Mouse (Mus musculus) testis, postnatal 14 days (tissue): ENCODE data around the gene Gucd1.
"Not testable (repeated sequence)": the region's sequence is repeated elsewhere in the genome, so short reads cannot be mapped to it uniquely, and the experiment has no call there.

Experiments used
- DNase-seq: peaks from one replicate; pipeline ENCODE4 v3.0.0; 2021; ENCODE audit warnings: low spot score

Gucd1 gene

DNA sequence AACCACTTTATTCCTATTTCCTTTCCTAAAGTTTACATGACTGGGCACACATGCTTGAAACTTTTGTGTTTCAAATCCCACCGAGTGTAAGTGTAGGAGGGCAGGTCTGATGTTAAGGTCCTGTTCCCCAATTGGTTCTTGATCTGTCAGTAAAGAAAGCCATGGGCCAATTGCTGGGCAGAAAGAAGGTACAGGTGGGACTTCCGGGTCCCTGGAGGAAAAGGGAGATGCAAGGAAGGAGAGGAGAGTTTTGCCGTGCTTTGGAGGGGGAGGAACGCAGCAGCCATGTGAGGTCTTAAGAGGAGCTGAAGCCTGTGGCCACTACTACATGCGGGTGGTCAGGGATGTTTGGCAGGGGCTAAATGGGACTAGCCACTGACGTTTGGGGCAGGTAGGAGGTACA, 152.5 kb downstream of the Gucd1 start:
- DNase-seq: peak; percentile 61

DNA sequence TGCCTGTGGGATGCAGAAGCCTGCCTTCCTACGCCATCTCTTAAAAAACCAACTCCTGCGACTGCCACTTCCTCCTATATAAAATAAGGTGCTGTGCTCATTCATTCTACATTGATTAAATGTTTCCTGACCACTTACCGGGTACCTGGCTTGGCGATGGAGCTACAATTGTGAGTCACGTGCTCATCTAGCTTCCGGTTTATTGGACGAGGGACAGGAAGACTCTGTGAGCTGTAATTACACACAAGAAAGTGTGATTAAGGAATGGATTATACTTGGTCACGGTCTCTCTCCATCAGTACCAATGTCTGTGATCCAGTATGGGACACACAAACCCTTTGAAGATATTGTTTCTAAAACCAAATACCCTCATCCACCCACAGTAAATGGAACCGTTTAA, 153.0 kb downstream of the Gucd1 start:
- DNase-seq: peak; percentile 13

- peak; percentile 54 for DNase-seq
These were observed 153.5 kb downstream of the Gucd1 start for GRCm38 (mm10) chr10:75364214-75364690.

- no peak for DNase-seq
These were observed 162.4 kb downstream of the Gucd1 start for GRCm38 (mm10) chr10:75355341-75355740.

- DNase-seq: not testable (repeated sequence)
These were observed 163.9 kb downstream of the Gucd1 start for GRCm38 (mm10) chr10:75353838-75354241.

DNA sequence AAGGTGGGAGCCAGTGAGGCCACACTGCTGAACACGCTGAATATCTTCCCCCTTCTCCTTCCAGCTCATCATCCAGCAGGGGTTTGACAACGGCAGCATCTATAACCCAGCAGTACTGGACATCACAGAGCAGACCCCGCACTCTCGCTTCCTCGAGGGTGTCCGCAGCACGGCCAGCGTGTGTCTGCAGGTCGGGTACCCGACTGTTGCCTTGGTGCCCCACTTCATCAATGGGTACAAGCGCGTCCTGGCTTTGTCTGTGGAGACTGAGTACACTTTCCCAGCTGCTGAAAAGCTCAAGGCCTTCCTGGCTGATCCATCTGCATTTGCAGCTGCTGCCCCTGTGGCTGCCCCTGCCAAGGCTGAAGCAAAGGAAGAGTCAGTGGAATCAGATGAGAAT, 165.2 kb downstream of the Gucd1 start:
- DNase-seq: no peak

GRCm38 (mm10) chr10:75350564-75350963, 167.2 kb downstream of the Gucd1 start:
- no peak for DNase-seq

DNA sequence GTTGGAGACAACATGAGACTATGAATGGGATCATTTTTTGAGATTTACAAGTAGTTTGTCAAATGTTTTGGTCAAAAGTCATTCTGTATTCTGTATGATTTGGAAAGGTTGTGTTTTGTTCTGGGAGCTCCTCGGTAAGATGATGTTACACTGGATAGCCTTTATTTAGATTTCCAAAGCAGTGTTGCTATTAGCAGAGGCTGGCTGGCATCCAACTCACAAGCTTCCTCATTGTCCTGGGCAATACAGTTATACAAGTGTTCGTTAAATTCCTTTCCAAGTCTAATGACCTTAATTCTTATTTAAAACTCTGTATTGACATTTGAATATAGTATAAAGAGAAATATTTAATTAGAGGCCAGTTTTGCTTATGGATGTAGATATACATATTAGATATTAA, 172.5 kb downstream of the Gucd1 start:
- DNase-seq: no peak

GRCm38 (mm10) chr10:75344563-75344962, 173.2 kb downstream of the Gucd1 start:
- not testable (repeated sequence) for DNase-seq

DNA sequence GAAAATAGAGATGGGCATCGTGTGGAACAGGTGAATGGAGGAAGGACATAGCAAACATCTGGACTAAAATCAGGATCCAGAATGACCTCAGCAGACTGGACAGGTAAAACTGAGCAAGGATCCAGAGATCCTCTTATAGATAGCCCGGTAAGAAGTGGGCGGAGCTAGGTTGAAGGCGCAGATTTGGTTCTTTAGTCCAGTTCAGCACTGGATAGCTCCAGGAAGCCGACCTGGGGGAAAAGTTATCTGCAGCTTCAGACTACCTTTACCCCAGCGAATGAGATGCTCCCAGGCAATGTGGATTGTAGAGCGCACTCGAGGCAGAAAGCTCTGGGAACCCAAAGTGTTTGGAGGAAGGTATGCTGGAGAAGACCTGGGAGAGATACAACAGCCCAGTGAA, 175.8 kb downstream of the Gucd1 start:
- no peak for DNase-seq

DNA sequence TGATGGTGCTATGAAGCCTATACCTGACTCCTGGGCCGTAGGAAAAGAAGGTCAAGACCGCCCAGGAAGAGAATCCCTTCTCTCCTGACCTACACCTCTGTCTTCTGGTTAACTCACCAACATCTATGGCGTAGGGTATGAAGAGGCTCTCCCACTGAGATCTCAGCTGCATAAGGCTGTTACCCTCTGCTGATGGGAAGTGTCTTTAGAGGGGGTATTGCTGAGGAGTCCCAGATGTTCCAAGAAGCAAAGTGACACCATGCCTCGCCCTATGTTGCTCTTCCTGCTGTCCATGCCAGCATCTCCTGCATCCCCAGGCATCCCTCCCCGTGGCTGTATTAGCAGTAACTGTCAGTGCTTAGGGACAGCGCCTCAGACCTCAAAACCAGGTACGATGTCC, 178.4 kb downstream of the Gucd1 start:
- no peak for DNase-seq

DNA sequence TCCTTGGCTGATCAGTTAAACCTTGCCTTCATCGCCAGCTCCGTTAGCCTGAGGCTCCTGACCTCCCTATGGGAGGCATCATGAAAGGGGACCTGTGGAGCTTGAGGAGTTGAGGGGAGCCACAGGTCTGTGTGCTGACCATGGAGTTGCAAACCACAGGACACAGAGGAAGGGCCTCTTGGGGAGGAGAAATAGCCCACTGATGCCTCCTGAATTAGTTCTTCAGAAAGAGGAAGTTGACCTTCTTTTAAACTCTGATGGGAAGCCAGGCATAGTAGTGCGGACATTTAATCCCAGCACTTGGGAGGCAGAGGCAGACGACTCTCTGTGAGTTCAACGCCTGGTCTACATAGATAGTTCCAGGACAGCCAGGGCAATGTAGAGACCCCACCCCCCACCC, 178.9 kb downstream of the Gucd1 start:
- no peak for DNase-seq

DNA sequence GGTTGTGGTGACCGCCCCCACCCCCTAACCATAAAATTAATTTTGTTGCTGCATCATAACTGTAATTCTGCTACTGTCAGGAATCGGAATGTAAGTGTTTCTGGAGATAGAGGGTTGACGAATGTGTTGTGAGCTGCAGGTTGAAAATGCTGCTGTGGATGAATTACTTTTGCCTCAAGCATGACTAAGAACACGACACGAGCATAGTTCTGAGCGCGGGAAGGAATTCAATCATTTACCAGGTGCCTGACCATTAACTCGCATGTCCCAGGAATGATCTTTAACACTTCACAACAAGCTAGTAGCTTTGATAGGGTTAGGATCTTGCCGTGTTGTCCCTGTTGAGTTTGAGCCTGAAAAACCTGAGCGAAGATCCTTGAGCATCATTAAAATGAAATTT, 180.5 kb downstream of the Gucd1 start:
- no peak for DNase-seq

DNA sequence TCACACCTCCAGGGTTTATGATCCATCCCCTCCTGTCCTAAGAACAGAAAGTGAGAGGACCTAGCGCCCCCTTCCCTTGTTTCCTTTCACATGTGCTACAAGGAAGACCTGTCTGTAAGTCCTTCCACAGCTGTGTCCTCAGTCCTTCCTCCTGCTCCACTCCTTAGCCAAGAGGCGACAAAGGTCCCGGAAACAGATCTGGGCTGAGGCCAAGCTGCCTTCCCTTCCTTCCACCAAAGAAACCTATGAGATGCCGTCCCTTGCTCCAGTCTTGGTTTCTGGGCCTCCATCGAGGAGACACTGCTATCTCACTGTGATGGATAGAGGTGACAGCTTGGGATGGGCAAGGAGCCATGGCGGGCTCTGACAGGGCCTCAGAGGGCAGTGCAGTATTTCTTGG, 182.7 kb downstream of the Gucd1 start:
- DNase-seq: no peak

DNA sequence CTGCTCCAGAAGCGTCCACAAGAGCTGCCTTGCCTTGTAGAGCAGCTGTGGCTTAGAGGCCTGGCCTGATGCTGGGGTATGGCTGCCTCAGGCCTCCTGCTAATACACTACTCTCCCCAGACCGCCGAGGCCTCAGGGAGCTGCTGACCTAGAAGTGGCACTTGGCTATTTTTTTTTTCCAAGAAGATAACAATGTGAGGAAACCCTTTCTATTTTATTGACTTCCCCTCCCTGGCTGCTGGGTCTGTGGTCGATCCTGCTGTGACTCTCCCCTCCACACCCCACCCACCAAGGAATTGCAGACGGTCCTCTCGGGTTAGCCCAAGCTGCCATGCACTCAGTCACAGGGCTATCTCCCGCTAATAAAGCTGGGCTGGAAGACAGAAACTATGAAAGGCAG, 183.6 kb downstream of the Gucd1 start:
- DNase-seq: no peak

DNA sequence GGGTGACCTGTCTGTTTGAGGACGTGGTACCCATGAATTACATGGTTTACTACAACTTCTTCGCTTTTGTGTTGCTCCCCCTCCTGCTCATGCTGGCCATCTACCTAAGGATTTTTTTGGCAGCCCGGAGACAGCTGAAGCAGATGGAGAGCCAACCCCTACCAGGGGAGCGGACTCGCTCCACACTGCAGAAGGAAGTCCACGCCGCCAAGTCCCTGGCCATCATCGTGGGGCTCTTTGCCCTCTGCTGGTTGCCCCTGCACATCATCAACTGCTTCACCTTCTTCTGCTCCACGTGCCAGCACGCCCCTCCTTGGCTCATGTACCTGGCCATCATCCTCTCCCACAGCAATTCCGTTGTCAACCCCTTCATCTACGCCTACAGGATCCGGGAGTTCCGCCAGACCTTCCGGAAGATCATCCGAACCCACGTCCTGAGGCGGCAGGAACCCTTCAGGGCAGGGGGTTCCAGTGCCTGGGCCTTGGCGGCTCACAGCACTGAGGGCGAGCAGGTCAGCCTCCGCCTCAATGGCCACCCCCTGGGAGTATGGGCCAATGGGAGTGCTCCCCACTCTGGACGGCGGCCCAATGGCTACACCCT, 184.5 kb downstream of the Gucd1 start:
- no peak for DNase-seq

- no peak for DNase-seq
These were observed 185.5 kb downstream of the Gucd1 start for GRCm38 (mm10) chr10:75332268-75332667.

GRCm38 (mm10) chr10:75328201-75328704, 189.5 kb downstream of the Gucd1 start:
- no peak for DNase-seq

- DNase-seq: no peak
These were observed 190.7 kb downstream of the Gucd1 start for GRCm38 (mm10) chr10:75327081-75327480.

DNA sequence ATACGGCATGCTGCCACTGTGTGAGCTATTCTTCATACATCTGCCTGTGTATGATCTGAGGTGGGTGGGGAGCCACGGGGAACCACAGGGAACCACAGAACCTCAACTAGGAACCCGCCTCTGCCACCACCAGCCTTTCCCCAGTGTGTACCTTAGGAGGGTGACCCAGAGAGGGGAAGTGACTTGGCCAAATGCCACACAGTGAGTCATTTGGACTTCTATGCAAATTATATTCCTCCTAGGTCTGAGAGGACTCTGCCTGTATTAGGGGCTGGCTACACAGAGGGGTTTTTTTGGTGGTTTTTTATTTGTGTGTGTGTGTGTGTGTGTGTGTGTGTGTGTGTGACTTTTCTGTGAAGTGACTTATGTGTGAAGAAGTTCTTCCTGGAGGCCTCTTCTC, 191.2 kb downstream of the Gucd1 start:
- no peak for DNase-seq

- no peak for DNase-seq
These were observed 192.0 kb downstream of the Gucd1 start for GRCm38 (mm10) chr10:75325821-75326220.

- no peak for DNase-seq
These were observed 193.4 kb downstream of the Gucd1 start for GRCm38 (mm10) chr10:75324391-75324790.

- no peak for DNase-seq
These were observed 193.8 kb downstream of the Gucd1 start for GRCm38 (mm10) chr10:75323986-75324385.

DNA sequence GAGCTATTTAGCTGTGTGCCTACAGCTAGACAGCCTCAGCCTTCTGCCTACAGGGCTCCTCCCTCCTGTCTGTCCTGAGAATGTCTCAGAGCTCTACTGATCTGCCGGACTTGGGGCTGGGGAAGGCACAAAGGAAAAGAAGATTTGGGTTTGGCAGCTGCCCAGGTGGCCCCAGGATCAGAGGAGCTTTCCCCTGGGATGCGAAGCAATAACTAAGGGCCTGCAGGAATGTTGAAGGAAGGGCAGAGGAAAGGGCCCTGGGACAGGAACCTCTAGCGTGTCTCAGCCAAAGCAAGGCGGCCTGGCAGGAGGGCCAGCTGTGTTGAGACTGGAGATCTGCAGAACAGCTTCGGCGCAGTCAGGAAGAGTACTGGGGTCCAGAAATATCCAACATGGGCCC, 194.8 kb downstream of the Gucd1 start:
- no peak for DNase-seq
